Mouse (Mus musculus) fat pad, adult 2 months (tissue): ENCODE data around the gene Mmaa.
A peak's percentile ranks its signal among the peaks of the same experiment; 100 is the strongest.

Experiments
- DNase-seq: peaks from one replicate; pipeline ENCODE4 v3.0.0-alpha.2; 2011; ENCODE audit warnings: low read depth, low spot score; ENCODE audit errors: extremely low read depth

The Mmaa gene

DNA sequence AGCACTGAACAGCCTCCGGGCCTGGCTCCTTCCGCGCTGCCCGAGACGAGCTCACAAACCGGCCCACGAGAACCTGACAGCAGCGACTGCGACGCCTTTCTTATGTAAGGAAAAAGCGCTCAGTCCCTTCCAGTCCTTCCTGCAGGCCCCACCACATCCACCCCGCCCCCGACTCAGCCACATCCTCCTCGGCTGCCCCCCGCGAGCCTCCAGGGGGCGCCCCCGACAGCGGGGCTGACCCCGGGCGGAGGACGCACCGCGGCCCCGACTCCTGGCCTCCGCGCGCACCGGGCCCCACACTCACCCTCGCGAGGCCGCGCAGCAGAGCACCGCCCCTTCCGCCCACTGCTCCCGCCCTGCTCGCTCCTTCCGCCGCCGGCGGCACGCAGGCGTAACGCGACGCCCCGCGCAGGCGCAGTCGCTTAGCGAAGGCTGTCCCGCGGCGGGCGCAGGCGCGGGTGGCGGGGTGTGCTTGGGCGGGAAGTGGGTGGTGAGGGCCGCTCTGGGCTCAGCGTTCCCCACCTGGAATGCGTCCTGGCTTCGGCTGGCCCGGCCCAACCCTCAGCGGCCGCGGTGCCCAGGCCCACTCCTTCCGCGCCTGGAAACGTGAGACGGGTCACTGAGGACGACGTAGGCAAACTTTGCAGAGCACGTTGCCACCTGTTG is at the start of gene Mmaa:
TSS of gene Mmaa (minus strand) at position 328 of the 666 bp plus-strand sequence.
- DNase-seq: no peak

DNA sequence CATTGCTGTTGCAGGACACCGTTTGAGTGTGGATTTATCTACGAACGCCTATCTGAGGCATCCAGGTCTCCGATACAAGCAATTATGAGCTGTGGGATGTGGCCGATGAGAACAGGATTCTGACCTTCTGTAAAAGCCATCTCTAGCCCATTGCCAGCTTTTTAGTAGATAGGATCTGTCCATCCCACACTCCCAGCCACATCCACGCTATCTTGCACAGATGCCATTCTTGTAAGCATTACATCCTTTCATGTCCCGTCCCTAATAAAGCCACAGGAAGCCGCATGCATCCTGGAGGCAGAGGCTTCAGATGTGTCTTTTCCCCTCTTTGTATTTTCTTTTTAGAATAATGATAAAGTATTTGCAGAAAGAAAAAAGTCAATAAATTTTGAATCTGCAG is 46.5 kb upstream of the Mmaa start:
- no peak for DNase-seq

GRCm38 (mm10) chr8:79339555-79339954 is 44.8 kb upstream of the Mmaa start:
- DNase-seq: no peak

DNA sequence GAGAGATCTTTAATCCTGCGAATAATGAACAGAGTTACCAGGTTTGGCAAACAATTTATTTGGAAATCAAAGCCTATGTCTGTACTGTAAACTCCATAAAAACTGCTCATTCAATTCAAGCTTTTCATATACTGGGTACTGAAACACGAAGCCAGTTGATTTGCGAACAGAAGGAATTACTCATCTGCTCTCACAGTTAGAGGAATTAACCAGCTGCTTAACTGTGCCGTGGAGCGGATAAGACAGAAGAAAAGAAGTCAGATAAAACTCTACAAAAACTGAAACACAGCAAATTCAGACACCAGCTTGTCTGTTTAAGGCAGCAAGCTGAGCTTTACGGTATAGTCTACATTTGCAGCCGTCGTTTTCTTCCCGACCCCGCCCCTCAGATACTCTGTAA is 43.9 kb upstream of the Mmaa start:
- DNase-seq: no peak

DNA sequence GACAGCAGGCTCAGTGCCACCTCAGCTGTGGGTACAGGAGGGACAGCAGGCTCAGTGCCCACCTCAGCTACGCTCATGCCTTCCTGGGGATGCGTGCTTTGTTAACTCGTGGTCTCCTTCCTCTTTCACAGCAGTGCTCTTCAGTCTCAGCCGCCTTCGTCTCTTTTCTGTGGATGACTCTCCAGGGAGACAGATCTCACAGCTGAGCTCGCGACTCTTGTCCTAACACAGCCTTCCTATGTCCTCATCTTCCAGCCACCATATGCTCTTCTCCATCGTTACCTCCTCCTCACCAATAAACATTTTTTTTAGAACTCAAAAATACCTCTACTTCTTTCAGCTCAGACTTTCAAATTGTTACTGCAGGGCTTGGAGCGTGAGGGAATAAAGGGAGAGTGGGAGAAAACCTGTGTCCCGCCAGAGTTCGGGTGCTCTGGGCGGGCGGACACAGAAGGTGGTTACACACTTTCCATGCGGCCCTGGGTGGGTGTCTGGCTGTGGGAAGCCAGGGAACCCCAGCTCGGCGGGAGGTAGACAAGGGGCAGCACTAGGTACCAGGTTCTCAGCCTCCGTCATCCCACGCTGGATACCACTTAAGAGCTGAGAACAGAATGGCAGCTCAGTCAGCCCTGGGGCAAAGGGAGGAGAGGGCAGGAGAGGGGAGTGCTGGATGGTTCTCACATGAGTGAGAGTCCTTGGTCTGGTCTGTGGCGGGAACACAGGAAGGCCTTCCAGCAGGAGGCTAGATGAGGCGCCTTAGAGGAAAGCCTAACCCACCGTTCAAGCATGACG is 37.6 kb upstream of the Mmaa start:
- no peak for DNase-seq

GRCm38 (mm10) chr8:79331571-79331970 is 36.8 kb upstream of the Mmaa start:
- DNase-seq: no peak

DNA sequence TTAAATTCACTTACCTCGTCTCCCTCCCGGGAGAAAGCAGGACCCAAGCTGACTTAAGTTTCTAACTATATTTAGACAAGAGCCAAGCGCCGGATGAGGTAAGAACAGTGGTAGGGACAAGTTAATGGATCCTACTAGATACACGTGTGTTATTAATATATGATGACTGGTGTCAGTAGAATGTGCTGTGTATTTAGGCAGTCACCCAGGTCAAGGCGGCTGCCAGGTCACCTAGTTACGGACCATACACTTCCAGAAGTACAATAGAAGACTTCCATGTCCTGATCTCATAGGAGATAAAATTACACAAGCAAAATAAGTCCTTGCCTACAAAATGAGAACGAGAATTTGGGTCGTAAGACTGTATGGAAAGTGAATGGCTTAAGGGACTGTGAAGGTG is 36.3 kb upstream of the Mmaa start:
- peak; percentile 85 for DNase-seq

DNA sequence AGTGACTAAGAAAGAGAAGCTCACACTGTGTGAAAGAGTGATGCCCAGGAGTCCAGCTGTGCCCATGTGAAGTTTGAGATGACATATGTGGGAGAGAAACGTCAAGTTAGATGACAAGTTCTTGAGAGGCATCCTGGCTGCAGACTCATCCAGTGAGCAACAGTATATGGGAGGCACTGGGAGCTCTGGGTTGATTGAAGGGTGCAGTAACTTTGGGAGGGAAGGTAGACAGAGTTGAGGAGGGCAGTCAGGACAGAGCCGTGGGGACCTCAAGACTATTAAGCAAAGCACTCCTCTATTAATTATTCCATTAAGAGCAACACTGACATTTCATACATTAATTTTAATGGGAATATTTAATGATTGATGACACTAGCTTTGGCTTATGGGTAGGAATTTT is 35.0 kb upstream of the Mmaa start:
- DNase-seq: no peak

DNA sequence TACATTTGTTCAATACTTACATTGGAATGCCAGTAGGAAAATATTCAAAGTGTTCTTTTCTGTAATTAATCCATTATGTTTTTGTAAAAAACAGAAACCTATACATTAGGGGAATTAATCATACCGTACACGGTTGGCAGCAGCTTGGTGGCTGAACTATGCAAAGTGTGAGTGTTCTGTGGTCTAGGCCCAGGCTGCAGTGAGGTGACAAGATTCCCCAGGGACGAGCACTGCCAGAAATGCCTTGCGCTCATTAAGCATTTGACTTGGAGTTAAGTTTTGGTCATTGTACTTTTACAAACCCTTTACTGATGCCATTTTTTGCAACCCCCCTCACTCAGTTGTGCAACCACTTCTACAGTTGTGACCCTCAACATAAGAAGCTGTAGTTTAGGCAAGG is 34.4 kb upstream of the Mmaa start:
- no peak for DNase-seq

DNA sequence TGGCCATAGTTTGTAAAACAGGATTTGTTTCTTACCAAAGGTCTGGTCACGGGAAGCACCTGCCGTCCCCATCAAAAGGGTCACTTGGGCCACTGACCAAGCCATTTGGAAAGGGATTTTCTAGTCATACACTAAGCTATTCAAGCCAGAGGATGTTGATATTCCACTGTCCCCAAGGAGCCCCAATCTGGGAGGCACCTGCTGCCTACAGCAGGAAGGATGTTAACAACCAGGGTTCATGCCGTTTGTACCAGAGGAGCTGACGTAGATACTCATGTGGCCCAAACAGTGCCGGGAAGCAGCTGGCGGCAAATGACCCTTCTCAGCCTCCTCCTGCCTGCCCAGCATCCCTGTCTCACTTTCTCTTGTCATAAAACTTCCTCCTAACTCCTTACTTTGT is 30.8 kb upstream of the Mmaa start:
- DNase-seq: no peak

DNA sequence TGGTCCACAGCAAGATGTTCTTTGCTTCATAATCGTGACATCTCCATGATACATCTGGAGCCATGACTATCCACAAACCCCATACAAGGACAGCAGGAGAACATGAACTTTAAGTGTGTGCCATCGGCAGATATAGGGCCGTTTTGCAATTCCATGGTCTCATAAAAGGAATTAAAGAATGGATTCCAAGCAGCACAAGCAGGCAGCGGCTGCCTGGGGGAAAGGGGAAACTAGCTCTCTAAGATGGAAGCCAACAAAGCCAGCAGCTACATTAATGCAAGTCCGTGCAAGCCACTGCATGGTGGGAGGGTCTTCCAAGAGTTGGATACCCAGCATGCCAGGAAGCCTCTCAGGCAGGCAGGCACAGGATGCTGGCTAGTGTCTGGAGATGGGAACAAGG is 30.2 kb upstream of the Mmaa start:
- peak; percentile 76 for DNase-seq

DNA sequence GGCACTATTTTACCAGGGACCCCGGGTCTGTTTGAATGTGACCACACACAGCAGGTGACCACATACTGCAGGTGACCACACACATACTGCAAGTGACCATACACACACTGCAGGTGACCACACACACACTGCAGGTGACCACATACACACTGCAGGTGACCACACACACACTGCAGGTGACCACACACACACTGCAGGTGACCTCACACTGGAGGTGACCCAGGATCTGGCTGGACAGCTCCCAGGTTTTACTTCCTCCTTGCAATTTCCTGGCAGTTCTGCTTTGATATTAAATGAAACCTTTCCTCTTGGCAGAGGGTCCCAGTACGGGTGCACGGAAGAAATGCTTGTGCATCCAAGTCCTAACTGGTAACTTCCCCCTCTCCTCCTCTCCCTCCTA is 29.3 kb upstream of the Mmaa start:
- DNase-seq: no peak

DNA sequence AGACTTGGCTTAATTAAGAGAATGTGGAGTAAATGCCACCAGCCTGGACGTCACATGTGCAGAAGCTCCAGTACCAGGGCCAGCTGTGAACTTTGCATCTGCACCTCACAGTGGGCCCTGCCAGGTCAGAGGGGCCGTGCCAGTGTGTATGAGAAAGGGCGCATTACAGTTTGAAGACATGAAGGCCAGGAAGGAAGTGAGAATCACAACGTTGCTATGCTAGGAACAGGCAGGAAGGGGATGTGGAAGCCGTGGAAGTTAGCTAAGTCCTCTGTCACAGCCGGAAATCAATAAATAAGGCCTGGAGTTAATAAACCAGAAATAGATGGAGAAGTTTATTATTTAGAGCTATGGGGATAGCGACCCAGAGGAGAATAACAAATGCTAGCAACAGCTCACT is 28.4 kb upstream of the Mmaa start:
- DNase-seq: no peak

GRCm38 (mm10) chr8:79310801-79311200 is 16.1 kb upstream of the Mmaa start:
- DNase-seq: no peak

DNA sequence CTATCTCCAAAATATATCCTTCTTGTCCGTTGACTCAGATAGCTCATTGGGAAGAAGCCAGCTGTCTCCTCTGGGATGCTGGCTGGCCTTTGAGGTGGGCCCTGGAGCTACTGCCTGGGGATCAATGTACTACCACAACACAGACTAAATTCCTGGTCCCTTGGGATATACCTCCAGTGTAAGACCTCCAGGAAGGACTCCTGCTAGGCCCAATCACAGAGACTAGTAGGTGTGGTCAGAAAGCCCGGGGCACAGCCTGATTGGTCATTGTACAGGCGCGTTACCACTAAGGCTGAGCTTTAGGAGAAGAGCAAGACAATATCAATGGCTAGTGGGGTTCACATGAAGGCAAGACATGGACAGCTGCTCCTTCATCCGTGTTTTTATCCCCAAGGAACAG is 11.2 kb upstream of the Mmaa start:
- no peak for DNase-seq

DNA sequence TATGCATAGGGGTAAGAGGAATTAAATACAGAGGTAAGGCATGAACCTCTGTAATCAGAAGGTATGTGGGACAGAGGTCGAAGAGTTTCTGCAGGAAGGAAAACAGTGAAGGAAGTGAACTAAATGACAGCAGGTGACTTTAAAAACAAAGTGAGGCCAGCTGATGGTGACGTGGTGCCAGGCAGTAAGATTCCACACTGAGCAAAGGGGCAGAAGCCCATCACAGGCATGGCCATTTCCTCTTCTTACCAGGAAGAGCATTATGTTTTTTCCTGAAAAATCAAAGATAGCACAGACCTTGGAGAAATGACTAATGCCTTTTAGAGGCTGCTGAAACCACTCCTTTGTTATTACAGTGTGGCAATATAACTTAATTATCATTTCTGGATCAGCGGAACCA is 6.8 kb upstream of the Mmaa start:
- no peak for DNase-seq

DNA sequence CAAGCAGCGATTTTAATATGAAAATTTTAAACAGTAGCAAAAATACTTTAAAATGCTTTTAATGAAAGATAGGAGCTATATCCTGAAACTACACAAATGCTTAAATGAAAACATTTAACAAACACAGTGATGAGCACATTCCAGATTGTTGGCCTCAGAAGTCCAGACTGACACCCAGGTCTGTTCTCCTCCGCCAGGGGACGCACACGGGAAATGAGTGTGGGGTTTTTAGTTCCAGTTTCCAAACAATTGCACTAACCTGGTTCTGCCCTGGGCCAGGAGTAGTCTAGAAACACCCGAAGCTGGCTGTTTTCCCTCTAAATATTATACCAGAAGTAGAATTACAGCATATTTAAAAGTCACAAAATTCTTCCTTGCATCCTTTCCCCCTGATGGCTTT is 5.0 kb upstream of the Mmaa start:
- no peak for DNase-seq

DNA sequence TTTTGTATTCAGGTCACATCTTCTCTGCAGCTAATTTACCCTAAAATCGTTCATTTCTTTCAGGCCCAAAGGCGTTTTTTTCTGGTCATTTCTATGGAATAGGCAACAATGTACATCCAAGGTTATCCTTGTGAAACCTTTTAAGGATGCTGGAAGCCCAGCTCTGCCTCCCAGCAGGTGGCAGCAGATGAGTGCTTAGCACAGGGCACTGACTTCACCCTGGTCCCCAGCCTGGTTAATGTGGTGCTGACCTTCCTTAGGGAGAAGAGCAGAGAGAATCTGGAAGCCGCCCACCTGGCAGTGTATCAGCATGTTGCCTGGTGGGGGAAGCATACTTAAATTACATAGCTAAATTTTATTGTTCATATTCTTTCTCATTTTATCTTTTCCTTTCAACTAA is 3.0 kb upstream of the Mmaa start:
- DNase-seq: no peak

GRCm38 (mm10) chr8:79295276-79296105 is 754 bp upstream of the Mmaa start:
- DNase-seq: no peak

DNA sequence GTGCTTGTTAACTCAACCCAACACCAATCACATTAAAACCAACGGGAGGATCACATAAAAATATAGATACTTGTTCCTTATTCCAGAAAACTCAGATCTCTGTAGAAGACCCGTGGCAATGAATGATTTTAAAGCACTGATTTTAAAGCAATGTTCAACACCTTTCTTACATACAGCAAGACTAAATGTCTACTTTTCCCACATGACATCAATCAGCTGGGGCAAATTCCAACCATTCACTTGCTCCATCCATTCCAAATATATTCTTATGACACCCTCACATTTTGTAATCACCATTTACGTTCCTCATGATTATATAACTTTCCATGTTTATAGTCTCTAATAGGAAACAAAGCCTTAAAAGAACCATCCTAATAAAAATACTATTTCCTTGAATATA is 896 bp downstream of the Mmaa start:
- no peak for DNase-seq

- DNase-seq: no peak
These were observed 1.9 kb downstream of the Mmaa start for GRCm38 (mm10) chr8:79292712-79293264.

DNA sequence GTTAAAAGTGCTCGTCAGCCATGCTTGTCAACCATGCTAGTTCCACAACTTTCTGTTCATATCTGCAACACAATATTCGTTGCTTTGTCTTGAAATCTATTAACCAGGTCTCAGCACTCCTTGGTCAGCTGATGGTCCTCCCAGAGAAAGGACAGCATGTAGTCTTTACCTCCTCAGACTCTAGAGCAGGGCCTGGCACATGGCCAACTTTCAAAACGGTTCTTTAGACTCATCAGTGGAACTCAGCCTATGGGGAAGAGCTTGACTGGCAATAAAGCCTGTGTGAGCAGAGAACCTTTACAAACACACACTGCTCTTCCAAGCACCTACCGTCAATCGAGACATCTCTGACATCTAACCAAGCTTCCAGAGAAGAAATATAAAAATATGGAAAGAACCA is 5.1 kb downstream of the Mmaa start:
- no peak for DNase-seq
